Mouse (Mus musculus) erythroblast, embryonic 14.5 days (primary cell): ENCODE data around the gene Kcnk12.

Experiments used
- GATA1 ChIP-seq: IDR thresholded peaks from 2 replicates; pipeline ENCODE4 v1.6.1; 2012; ENCODE audit warnings: low read length, inconsistent platforms, mixed read lengths
- TAL1 ChIP-seq: IDR thresholded peaks from 3 replicates; pipeline ENCODE4 v1.6.1; 2012; ENCODE audit warnings: low read length, inconsistent platforms, mixed read lengths

DNA sequence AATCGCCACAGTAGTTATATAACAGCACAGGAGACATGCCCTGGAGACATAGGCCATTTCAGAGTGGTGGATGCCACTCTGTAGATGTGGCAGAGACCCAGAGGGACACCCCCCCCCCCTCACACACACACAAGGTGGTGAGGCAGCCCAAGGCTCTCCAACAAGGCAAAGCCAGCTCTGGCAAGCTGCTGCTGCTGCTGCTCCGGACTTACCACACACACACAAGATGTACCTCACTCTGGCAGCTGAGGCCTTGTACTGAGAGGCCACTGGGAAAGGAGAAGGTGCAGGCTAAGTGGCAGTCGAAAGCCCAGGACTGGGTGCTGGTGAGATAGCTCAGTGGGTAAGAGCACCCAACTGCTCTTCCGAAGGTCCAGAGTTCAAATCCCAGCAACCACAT is 10.1 kb downstream of the Kcnk12 start:
- TF ChIP-seq GATA1 = no peak
- TF ChIP-seq TAL1 = no peak
